Mouse (Mus musculus) E14TG2a.4 (cell line): ENCODE results near the gene Cd82.

ENCODE experiments used
- CTCF ChIP-seq: conservative IDR thresholded peaks from 2 replicates; pipeline ENCODE4 v1.5.1; 2014; ENCODE audit warnings: low read length
- NANOG ChIP-seq: IDR thresholded peaks from 2 replicates; pipeline ENCODE4 v1.6.1; 2014; ENCODE audit warnings: borderline replicate concordance, low read length, mixed read lengths
- POU5F1 ChIP-seq: IDR thresholded peaks from 2 replicates; pipeline ENCODE4 v1.6.1; 2014; ENCODE audit warnings: low read length, borderline replicate concordance

DNA sequence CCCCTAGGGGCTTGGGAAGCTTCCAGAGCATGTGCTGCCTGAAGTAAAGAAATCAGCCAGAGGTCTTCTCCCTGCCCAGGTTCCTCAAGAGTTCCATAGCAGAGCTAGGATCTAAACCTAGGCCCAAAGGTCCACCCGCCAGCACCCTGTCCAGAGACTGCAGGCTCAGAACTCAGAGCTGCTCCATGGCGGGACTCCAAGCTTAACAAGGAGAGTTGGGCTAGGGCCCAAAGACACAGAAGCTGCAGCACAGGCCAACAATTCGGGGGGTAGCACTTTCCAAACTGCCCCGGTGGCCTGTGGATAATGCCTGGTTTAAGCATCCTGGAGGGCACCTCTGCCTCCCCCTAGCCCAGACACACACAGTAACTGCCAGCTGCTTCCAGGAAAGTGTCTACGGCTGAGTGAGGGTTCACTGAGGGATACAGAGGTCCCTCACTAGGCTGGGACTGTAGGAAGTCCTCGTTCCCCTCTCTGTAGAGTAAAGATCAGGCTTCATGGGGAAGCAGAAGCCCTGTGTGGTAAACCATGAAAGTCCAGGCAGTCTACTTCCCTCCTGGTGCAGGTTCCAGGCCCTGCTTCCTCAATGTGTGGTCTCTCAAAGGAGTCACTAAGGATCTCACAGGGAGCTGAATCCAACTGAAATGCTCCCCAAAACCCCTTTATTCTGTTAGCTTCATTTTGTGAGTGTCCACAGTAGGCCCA lies 5.4 kb downstream of the Cd82 start:
- TF ChIP-seq CTCF, result no peak
- TF ChIP-seq NANOG, result no peak
- no peak for TF ChIP-seq POU5F1
